ENCODE assay signal across 25 mouse cellular contexts in the genomic region with DNA sequence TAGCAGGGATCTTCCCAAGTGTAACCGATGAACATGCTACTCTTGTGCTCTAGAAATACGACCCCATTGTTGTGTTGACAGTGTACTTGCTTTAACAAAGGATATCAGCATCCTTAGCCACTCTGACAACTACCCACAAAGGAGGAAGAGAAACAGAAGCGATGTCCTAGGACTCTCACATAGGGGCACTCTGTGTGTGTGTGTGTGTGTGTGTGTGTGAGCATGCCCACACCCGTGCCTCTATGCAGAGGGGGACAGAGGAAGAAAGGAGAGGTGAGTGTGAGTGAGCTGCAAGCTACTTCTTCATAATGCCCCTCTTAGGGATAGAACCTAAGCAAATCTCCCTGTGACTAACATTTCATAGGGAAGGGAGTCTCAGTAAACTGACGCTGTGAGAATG. TPM values are rescaled to one million over a fixed set of nuclear protein-coding genes. Genes with fewer than 3 reads are reported as not detected.
"Had no signal": no experiment of that assay in that cellular context is flagged by ENCODE, and none has a peak within 500 bp of the region (broad histone marks: within the 10 kb centered on the region; RNA-seq: fewer than 3 reads in every experiment).

No protein-coding gene starts in this region.

- DNase-seq: gastrocnemius, postnatal 14 days; gastrocnemius, postnatal 36 days; heart, adult 2 months; heart, postnatal 4 days; kidney, adult 18-20 months; kidney, adult 8-10 months; kidney, postnatal 10 days; kidney, postnatal 25 days; kidney, postnatal 4 days; left cerebral cortex, postnatal 4 days had no signal

- H3K4me3 ChIP-seq: heart, adult 2 months; heart, embryonic 13.5 days; heart, embryonic 15.5 days; hindbrain, embryonic 10.5 days; hindbrain, embryonic 12.5 days; intestine, embryonic 15.5 days; layer of hippocampus, adult 2 months; limb, embryonic 13.5 days; limb, embryonic 15.5 days; liver, embryonic 12.5 days had no signal

- H3K36me3 ChIP-seq: heart, embryonic 13.5 days; heart, embryonic 15.5 days; hindbrain, embryonic 10.5 days; hindbrain, embryonic 12.5 days; intestine, embryonic 15.5 days; limb, embryonic 13.5 days; limb, embryonic 15.5 days; liver, embryonic 12.5 days had no signal

- ATAC-seq: hindbrain, embryonic 16.5 days; inflammation-experienced regulatory T-cells, adult 6 months; intestine, embryonic 15.5 days; intestine, postnatal 0 days; liver, embryonic 12.5 days had no signal

- H3K27ac ChIP-seq: heart, adult 2 months; heart, embryonic 13.5 days; heart, embryonic 15.5 days; hindbrain, embryonic 10.5 days; hindbrain, embryonic 12.5 days; hindbrain, embryonic 14.5 days; intestine, embryonic 15.5 days; layer of hippocampus, adult 2 months; limb, embryonic 13.5 days; limb, embryonic 15.5 days; liver, embryonic 12.5 days; liver, embryonic 14.5 days had no signal

- H3K27me3 ChIP-seq: heart, embryonic 13.5 days; heart, embryonic 15.5 days; intestine, embryonic 15.5 days; limb, embryonic 13.5 days; limb, embryonic 15.5 days had no signal

- H3K4me1 ChIP-seq: heart, embryonic 13.5 days; heart, embryonic 15.5 days; hindbrain, embryonic 12.5 days; intestine, embryonic 15.5 days; limb, embryonic 15.5 days; liver, embryonic 12.5 days had no signal

RNA-seq across cellular contexts. Expression of gene Mboat2, which starts 44.8 kb away (rescaled TPM):
- polyA plus RNA-seq: inflammation-experienced regulatory T-cells, adult 6 months; liver, adult 2 months had no signal
